Mouse (Mus musculus): ENCODE measurements around the gene Esrp2. TPM values are rescaled to one million over a fixed set of nuclear protein-coding genes. Genes with fewer than 3 reads are reported as not detected.

Gene Esrp2
- total RNA-seq, 2 experiments from 2014 or later: 0.41 TPM; not detected in 1

DNA sequence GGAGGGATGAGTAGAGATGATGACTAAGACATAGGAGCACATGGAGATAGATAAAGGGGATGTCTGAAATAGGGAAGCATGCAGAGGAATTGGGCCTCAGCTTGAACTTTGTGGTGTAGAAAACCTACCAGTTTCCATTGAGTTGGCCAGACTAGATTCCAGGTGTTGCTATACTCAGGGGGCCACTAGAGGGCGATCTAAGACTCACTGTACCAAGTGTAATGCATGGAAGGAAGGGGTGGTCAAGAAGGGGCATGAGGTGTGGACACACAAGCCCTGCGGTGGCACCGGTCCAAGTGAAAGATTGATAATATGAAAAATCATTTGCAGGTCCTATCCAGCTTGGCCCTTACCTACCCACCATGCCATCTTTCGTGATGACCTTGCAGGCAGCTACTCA is 28.7 kb upstream of the Esrp2 start:
- Histone ChIP-seq H3K4me3 (no peak overlapping the region), H3K27ac (no peak overlapping the region)
- TF ChIP-seq CTCF (IDR thresholded peaks at IDR 0.05): peak; percentile 94
- intact Hi-C loops (cut with DNase I): loop anchor here (2.0 to 10.0 kb wide), 2 partner anchors 33 to 239 kb away; no protein-coding TSS in a partner anchor
- DNase-seq (ENCODE audit: extremely low spot score in 1 of 2, low spot score in 2 of 2): peak; percentile 65 to 75

- intact Hi-C loops (cut with DNase I): loop anchor here (10.0 kb wide), 1 partner anchor 242 kb away; no protein-coding TSS in a partner anchor
- no peak for DNase-seq (ENCODE audit: extremely low spot score in 1 of 2, low spot score in 2 of 2)
These were observed 26.5 kb upstream of the Esrp2 start for GRCm38 (mm10) chr8:106163251-106163650.

DNA sequence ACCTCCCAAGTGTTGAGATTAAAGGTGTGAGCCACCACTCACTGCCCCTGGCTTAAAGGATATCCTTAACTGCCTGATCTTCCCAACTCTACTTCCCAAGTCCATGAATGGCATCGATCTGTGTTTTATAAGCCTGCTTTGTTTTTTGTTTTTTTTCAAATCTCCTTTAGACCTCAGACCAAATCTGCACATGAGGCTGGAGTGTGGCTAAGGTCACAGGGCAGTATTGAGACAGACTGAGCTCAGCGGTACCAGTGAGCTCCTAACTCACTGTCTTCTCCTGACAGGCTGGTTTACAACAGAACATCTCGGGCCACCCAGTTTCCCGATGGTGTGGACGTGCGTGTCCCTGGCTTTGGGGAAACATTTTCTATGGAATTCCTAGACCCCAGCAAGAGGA is 23.1 kb upstream of the Esrp2 start:
- H3K4me3 ChIP-seq: no peak overlapping the region
- DNase-seq (ENCODE audit: extremely low spot score in 1 of 2, low spot score in 2 of 2): no peak
- no peak overlapping the region for H3K27ac ChIP-seq
- no peak for TF ChIP-seq CTCF (IDR thresholded peaks at IDR 0.05)
- intact Hi-C loops (cut with DNase I): loop anchor here (10.0 kb wide), 1 partner anchor 245 kb away; no protein-coding TSS in a partner anchor

More at GRCm38 (mm10) chr8:106163251-106163650, 26.5 kb upstream of the Esrp2 start:
- no peak for TF ChIP-seq CTCF (IDR thresholded peaks at IDR 0.05)
- Histone ChIP-seq H3K4me3 (no peak overlapping the region), H3K27ac (no peak overlapping the region)

- no peak for TF ChIP-seq CTCF (IDR thresholded peaks at IDR 0.05)
- Histone ChIP-seq H3K27ac (no peak overlapping the region), H3K4me3 (no peak overlapping the region)
- intact Hi-C loops (cut with DNase I): no loop called here
- no peak for DNase-seq (ENCODE audit: extremely low spot score in 1 of 2, low spot score in 2 of 2)
These were observed 21.6 kb upstream of the Esrp2 start for GRCm38 (mm10) chr8:106158381-106158780.

DNA sequence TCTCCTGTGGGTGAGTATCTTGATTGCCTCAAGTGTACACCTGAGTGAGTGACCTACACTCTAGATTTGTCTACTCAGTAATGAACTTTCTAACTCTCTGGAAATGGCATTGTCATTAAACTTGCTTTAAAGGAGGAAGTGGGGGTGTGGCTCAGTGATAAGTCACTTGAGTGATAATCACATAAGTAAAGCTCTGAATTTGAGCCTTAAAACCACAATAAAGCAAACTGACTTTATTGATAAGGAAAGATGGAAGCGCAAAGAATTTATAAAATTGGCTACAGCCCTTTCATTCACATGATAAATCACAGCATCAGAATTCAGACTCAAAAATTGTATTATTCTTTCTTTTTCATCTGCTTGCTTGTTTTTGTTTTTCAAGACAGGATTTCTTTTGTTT is 20.6 kb upstream of the Esrp2 start:
- intact Hi-C loops (cut with DNase I): no loop called here
- H3K4me3 ChIP-seq: no peak overlapping the region
- TF ChIP-seq CTCF (IDR thresholded peaks at IDR 0.05): no peak
- H3K27ac ChIP-seq: no peak overlapping the region
- no peak for DNase-seq (ENCODE audit: extremely low spot score in 1 of 2, low spot score in 2 of 2)

DNA sequence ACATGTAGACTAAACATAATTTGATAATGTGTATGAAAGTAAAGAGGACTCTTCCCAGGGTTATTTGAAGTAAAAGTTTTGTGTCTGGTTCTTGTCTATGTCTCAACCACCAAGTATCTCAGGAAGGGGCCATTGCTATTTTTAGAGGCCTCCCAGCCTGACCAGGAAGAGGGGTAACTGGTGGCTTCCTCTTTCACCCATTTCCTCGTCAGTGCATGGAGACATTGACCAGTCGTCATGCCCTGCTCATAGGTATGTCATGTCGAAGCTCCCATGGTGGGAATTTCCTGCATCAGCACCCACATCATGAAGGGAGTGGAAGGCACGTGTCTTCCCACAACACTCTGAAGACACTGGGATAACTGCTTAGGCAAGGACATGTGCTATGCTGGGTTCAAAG is 16.1 kb upstream of the Esrp2 start:
- no peak for DNase-seq (ENCODE audit: extremely low spot score in 1 of 2, low spot score in 2 of 2)
- intact Hi-C loops (cut with DNase I): no loop called here
- no peak overlapping the region for H3K4me3 ChIP-seq
- TF ChIP-seq CTCF (IDR thresholded peaks at IDR 0.05): no peak
- peak overlapping the region; percentile 29; the same call in 1 of the 2 replicates for H3K27ac ChIP-seq

GRCm38 (mm10) chr8:106151041-106151440 is 14.3 kb upstream of the Esrp2 start:
- TF ChIP-seq CTCF (IDR thresholded peaks at IDR 0.05): no peak
- DNase-seq (ENCODE audit: extremely low spot score in 1 of 2, low spot score in 2 of 2): no peak
- Histone ChIP-seq H3K4me3 (peak overlapping the region; percentile 93), H3K27ac (peak overlapping the region; percentile 77)
- intact Hi-C loops (cut with DNase I): no loop called here

- no peak for TF ChIP-seq CTCF (IDR thresholded peaks at IDR 0.05)
- intact Hi-C loops (cut with DNase I): no loop called here
- H3K27ac ChIP-seq: peak overlapping the region; percentile 77
- no peak for DNase-seq (ENCODE audit: extremely low spot score in 1 of 2, low spot score in 2 of 2)
- H3K4me3 ChIP-seq: peak overlapping the region; percentile 93
These were observed 13.9 kb upstream of the Esrp2 start for GRCm38 (mm10) chr8:106150653-106151000.

GRCm38 (mm10) chr8:106149801-106150652 is 13.3 kb upstream of the Esrp2 start, which contains the start of gene Pla2g15:
Gene Pla2g15, plus strand, starts transcription at chr8:106150399.
- peak; percentile 90 to 92 for DNase-seq (ENCODE audit: extremely low spot score in 1 of 2, low spot score in 2 of 2)
- Histone ChIP-seq H3K27ac (peak within 1 kb of the TSS; percentile 77), H3K4me3 (peak within 1 kb of the TSS; percentile 93)
- TF ChIP-seq CTCF (IDR thresholded peaks at IDR 0.05): no peak
- intact Hi-C loops (cut with DNase I): no loop called here

GRCm38 (mm10) chr8:106149025-106149424 is 12.3 kb upstream of the Esrp2 start:
- TF ChIP-seq CTCF (IDR thresholded peaks at IDR 0.05): no peak
- H3K4me3 ChIP-seq: no peak overlapping the region
- H3K27ac ChIP-seq: 0 out of 2 replicates have a peak overlapping the region, but pooled peaks have one; percentile 36
- intact Hi-C loops (cut with DNase I): no loop called here
- no peak for DNase-seq (ENCODE audit: extremely low spot score in 1 of 2, low spot score in 2 of 2)

GRCm38 (mm10) chr8:106147868-106148565 is 11.2 kb upstream of the Esrp2 start:
- TF ChIP-seq CTCF (IDR thresholded peaks at IDR 0.05): no peak
- Histone ChIP-seq H3K4me3 (no peak overlapping the region), H3K27ac (no peak overlapping the region)
- DNase-seq (ENCODE audit: extremely low spot score in 1 of 2, low spot score in 2 of 2): no peak
- intact Hi-C loops (cut with DNase I): no loop called here

DNA sequence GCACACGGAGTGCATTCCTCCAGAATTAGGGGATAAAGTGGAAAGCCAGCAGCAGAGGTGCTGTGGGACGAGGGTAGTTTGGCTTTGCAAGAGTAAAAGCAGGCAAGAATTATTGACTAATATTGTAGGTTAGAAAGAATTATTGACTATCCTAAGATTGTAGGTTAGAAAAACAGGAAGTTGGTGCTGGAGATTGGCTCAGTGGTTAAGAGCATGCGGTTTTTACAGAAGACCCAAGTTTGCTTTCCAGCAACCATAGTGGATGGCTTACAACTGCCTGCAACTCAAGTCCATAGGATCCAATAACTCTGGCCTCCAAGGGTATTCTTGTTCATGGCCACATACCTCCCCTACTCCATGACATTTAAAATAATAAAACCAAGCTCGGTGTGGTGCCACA is 9.2 kb upstream of the Esrp2 start:
- no peak for DNase-seq (ENCODE audit: extremely low spot score in 1 of 2, low spot score in 2 of 2)
- intact Hi-C loops (cut with DNase I): no loop called here
- no peak for TF ChIP-seq CTCF (IDR thresholded peaks at IDR 0.05)

More for the DNA sequence above, 9.2 kb upstream of the Esrp2 start:
- Histone ChIP-seq H3K27ac (no peak overlapping the region), H3K4me3 (no peak overlapping the region)
